Mouse (Mus musculus) c-Kit-positive CD71-positive TER-119-positive erythroid progenitor cells, embryonic 14.5 days (primary cell): ENCODE results near the gene Fntb.

Experiments
- DNase-seq: peaks from one replicate; pipeline ENCODE4 v3.0.0-alpha.2; 2013; ENCODE audit warnings: low spot score

Fntb gene

DNA sequence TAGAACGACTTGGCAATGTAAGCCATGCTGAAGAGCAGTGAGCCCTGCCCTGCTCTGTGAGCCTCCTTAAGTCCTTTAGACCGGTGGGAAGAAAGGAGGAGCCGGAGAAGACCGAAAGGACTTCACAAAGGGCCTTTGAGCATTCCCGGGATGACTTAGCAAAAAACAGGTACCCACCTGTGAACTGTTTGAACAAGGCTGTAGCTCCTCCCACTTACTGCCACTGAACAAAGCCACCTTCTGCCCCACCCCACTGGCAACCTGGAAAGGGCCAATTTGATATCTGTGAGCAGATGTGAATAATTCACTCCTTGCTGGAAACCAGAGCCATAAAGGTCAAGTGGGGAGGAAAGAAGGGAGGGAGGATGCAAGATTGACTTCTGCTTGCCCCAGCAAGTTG lies 30.0 kb downstream of the Fntb start, which contains the start of gene Gpx2:
Gene Gpx2, minus strand, starts transcription at position 205 of the 400 bp plus-strand sequence.
- DNase-seq, result no peak

DNA sequence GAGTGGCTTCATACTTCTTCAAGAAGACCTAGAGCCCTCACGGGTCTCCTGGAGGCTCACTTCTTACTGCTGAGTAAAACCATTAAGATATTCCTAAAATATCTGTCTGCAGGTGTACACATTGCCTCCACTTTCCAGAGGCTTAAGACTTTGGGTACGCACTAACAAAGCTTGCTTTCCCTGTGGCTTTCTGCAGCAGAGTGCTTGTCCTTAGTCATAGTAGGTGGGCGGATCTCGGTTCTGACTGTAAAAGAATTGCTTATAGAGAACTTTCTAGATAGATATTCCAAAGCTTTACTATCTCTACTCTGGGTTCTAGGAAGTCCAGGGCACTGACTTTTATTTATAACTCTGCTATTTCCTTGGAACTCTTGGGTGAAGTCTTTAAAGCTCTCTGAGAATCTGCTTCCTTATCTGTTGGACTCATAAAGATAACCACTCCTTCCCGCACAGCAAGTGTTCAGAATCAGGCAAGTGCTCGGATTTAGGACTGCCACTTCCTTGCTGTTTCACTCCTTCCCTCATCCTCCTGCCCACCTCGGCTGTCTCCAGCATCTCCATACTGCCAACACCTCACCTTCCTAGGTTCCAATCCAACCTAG lies 31.6 kb downstream of the Fntb start:
- no peak for DNase-seq

DNA sequence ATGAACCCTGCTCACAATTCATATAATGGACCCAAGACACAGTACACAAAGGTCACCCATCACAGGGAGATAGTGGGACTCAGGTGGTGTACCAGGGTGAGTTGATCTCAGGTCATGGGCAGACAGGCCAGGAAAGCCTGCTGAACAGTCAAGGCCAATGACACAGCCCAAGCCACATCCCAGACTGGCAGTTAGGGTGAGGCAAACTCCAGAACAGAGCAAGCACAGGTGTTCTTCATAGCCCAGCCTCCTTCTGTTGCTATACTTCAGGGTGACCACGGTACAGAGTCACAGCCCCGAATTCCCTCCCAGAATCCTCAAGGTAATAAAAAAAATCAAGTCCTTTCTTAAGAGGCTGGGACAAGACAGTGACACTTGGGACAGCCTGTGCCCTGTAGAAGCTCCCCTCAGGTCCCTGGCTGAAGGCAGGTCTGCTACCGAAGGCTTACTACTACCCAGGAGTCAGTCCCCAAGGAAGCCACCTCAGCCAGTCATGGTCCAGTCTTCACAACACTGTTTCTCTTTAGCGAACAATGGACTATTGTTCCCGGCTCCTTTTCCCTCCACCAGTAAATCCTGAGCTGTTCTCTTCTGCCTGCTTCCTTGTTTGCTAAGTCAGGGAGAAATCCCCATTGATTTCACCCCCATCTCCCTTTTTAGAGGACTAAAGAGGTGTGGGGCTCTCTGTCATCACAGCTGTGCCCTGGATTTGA lies 32.8 kb downstream of the Fntb start:
- no peak for DNase-seq

DNA sequence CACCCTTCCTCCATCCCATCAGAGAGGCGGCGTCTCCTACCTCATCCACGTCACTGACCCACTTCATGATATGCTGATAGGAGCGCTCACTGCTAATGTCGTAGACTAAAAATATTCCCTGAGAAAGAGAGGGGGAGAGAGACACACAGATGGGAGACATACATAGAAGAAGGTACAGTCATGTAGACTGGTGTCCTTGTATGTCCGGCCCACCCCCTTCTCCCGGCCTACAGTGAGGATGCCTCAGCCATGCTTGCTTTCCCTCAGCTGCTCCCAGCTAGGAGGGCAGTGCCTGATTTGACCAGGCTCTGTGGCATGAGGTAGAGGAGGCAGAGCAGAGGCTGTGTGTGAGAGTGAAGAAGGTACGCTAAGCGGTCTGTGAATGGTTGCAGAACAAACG lies 37.6 kb downstream of the Fntb start:
- DNase-seq, result no peak

DNA sequence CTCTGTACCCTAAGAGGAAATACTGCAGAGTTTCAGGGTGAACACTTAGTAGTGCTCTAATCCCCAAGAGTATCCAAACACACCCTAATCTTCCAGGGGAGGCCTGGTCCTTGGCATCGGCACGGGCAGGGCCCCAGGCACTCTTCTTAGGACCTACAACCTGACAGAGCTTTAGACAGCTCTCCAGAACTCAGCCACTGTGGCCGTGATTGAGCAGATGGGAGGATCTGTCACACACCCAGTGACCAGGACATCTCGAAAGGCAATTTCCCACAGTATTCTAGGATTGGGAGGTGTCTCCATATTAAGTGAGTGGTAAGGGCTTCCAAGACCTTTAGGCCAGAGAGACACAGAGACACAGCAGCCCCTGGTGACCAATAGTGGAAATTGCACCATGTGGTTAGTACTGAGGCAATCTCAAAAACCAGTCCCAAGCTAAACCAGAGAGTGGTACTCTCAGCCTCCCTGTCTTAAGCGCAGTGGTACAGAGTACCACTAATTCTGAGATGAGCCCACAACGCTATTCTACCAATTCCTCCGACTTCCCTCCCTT lies 38.4 kb downstream of the Fntb start:
- peak; percentile 34 for DNase-seq

DNA sequence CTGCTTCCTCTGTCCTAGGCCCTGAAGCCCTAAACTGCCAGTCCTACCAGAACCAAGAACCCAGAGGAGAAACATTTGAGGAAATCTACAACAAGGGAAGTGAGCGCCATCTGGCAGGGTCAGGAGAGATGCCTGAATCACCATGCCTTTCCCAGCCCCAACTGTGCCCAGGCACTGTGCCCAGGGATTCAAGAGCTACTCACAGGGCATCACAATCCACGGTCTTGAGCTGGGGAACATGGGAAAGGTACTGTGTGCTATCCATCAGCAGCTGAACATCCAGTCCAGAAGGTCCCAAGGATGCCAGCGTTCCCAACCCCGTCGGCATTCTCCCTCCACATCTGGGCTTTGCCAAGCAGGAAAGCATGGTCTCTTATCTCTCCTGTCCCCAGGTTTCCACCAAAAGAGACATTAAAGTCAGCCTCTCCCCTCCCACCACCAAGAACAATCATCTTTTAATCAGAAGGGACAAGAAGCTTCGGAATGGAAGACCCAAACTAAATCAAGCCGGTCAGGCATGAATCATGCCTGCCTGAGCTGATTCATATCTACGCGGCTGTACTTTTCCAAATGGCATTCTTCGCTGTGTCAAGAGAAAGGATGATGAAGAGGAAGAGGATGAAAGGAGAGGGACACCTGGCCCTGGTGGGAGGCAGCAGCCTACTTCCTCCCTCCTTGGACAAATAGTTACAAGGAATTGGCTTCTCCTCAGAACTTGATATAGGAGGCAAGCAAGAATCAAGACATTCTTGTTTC lies 39.8 kb downstream of the Fntb start:
- no peak for DNase-seq

DNA sequence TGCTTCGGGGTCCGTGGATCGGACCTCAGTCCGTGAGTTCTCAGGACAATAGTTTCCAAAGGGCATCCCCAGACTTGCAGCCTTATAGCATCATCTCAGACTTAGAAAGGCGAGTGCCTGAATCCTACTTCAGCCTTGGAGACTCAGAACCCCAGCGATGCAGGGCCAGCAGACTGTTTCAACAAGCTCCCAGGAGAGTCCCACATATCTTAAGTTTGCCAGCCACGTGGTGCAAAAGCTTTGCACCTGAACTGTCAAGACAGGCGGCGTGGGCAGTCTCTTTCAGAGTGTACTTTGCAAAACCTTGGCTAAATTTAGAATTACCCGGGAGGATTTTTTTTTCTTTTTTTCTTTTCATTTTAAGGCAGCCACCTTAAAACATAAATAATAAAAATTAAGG lies 42.4 kb downstream of the Fntb start:
- DNase-seq, result no peak

DNA sequence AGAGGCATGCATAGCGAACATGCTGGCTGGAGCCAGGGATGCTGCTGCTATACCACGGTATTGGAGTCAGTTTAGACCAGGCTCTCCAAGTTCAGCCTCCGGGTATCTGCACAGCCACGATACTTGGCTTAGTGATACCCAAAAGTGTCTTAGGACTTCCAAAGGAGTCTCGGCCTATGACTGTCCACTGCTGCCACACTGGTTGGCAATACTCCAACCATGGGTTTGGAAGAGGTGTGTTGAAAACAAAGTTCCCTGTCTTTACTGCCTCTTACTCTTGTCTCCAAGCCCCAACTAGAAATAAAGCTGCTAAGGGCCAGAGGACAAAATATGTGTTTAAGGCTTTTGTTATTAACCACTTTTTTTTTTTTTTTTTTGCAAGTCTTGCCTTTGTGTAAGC lies 45.1 kb downstream of the Fntb start:
- no peak for DNase-seq

DNA sequence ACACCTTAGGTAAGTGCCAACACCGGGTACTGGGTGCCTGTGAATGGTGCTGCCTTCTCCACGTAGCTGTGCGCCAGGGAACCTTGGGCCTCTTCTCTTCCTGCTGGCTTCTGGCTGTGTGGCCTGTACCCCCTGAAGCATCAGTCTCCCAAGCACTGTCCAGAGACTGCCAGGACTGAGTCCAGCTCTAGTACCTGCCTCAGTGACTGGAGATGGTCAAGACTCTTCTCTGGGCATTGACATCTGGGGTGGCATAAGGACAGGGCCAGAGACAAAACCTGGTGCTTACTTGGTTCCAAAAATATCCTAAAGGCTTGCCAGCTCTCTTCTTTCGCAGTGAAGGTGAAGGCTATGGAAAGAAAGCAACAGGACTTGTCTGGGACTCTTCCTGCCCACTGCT lies 45.6 kb downstream of the Fntb start:
- DNase-seq, result no peak

DNA sequence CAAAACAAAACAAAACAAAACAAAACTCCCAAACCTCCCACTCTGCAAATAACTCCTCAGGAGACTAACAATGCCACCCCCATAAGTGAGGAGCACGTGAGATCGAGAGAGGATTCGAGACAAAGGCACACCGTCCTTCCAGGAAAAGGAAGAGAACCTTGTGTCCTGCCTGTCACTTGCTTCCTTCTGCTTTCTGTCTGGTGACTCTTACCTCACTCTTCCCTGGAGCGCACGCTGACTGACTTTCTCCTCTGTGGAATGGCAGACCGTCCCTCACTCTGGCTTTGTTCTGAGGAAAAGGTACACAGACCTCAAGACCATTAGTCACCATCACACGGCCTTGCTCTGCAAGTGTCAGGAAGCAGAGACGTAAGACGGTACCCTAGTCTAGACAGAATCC lies 48.2 kb downstream of the Fntb start:
- DNase-seq, result no peak

DNA sequence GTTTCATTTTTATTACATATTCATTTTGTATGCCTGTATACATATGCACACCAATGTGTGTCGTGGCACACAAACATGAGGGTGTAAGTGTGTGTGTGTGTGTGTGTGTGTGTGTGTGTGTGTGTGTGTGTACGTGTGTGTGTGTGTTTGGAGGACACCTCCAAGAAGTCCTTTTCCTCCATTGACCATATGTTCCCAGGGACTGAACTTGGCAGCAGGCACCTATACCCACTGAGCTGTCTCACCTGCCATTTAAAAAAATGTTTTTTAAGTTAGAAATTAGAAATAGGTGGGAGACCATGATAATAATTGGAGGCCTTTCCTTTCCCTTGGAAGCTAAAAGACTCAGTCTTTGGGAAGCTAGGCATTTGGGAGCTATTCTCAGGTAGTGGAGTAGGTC lies 48.7 kb downstream of the Fntb start:
- DNase-seq, result no peak

DNA sequence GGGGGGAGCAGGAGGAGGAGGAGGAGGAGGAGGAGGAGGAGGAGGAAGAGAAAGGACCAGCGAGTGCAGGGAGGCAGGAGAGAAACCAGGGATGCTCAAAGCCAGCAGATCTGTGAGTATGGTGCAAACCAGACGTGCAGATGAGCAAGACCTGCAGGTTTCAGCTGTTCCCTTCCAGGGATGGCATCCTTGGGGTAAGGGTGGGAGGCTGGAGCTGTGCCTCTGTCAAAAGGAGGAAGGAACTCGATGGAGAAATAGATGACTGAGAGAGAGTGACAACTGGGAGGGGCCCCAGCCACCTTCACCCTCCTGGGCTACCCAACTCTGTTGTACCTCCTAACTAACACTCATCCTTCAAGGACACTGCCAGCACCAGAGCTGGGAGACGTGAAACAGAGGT lies 51.3 kb downstream of the Fntb start:
- no peak for DNase-seq

DNA sequence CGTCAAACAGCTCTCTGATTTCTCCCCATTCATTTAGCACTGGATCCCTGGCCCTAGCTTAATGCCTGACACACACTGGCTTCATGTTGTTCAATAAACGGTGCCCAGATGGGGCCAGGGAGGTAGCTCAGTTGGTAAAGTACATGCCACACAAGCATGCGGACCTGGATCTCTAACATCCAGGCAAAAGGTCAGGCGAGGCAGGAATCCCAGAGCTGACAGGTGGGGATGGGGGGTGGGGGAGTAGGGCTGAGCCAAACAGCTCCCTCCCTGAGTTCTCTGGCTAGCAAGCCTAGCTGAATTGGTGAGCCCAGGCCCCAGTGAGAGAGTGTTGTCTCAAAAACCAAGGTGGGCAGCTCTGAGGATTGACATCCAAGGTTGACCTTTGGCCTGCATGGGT lies 51.8 kb downstream of the Fntb start:
- no peak for DNase-seq

DNA sequence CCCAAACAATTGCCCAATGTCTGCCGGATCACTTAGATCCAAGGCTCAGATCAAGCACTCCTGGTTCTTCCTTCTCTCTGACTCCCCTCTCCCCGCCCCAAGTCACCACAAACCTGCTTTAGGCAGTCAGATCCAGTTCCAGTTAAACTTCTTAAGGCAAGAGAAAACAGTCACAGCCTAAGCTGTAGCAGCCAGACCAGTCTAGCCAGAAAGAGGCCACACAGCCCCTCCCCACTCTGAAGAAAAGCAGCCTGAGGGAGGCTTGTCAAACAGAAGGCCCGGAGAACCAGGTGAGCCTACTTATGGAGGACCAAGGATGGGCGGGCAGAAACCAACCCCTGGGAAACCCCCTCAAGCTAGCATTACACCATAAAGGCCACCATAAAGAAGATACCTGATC lies 52.7 kb downstream of the Fntb start:
- DNase-seq, result no peak

DNA sequence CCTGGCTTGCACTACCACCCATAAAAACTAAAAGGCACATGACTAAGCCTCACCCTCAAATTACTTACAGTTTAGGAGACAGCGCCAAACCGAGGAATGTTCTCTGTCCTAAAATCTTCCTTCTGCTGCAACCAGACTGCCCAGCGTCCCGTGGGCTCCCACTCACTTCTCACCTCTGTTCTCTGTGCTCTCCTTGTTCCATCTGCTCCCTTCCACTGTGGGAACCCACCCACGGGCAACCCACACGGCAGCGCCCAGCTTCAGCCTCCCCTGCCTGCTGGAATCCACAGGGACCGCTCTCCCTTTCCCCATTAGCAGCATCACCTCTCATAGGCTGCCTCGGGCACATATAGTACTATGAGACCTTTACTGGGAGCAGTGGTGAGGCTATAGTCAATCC lies 53.5 kb downstream of the Fntb start:
- no peak for DNase-seq

DNA sequence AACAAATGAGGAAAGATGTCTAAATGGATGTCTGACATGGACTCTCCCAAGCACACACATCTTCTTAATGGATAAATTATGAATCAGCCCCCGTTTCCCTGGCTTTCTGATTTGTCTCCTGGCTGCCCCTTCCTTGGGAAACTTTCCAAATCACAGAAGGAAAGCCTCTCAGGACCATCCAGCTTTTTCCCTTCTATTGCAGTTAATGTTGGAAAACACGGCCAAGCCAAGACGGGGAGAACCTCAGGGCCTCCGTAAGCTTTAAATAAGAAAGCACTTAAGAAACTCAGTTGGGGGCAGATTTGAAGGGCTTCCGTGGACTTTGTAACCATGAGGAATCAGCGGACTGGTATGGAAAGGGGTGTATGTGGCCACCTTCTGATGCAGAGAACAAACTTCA lies 54.4 kb downstream of the Fntb start:
- DNase-seq, result no peak

DNA sequence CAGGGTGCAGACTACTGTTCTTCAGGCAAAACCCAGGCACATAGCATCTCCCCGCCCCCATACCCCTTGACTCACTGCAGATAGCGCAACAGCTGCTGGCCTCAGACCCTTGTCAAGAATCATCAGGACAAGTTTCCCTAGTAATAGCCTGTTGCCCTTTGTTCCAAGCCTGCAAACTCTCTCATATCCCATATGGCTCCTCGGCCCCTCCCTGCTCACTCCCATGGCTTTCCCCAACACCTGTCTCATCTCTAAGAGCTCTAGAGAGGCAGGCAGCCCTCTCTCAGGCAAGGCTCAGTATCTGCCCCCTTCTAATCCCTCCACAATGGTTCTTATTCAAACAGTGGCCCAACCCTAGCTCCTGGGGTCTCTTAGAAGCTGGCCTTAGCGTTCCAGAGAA lies 55.2 kb downstream of the Fntb start:
- no peak for DNase-seq

DNA sequence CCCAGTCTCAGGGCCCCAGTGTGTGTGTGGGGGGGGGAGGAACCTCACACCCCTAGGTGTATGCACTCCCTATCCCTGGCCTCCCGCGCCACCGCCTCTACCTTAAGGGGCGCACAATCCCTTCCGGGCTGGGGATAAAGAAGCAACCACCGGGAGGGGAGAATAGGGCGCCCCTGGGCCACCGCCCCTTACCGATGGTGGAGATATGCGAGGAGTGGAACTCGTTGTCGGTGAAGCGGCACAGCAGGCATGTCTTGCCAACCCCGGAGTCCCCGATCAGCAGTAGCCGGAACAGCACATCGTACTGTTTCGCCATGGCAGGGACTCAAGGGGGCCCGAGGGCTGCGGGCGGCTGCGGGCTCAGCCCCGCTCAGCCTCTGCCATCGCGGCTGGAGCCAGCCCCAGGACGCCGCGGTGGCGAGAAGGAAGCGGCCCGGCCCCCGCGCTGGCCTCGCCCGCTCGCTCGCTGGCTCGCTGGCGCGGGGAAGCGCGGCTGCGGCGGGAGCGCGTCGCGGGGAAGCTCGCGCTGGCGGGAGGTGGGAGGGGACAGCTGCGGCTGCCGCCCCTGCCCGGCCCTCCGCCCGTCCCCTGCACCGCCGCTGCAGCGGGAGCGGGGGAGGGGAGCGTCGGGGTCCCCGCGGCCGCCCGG lies 56.7 kb downstream of the Fntb start:
- DNase-seq, result no peak

DNA sequence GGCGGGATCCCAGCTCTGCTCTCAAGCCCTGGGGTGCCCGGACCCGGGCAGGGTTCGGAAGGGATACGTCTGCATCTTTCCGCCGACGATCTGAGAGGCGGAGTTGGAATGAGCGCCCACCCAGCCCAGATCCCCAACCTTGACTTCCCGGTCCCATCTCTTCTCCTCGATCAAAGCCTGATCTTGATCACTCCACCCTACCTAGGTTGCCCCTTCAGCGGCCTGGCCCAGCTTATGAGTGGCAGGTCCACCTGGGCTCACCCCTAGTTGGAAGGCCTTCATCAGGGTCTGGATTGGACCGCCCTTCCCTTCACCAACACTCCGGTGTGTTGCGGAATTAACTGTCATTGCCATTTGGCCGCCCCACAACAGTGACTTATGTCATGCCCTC lies 57.3 kb downstream of the Fntb start, which contains the start of gene Rab15:
Gene Rab15, minus strand, starts transcription at position 258 of the 391 bp plus-strand sequence.
- no peak for DNase-seq

DNA sequence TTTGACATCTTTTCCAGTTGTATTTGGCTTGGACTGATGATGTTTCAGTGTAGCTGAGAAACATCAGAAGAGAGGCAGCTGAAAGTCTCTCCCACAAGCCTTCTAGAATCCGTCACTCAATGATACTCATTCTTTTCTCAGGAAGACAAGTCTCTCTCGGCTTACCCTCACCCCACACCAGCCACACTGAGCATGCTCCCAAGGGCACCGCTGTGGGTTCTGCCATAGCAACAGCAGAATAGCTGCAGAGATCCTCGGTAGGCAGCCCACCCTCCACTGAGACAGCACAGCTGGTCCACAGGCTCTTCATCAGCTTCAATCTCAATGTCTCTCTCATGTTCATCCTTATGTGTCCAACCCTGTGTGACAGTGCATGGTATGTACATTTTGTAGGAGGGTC lies 59.9 kb downstream of the Fntb start:
- no peak for DNase-seq

DNA sequence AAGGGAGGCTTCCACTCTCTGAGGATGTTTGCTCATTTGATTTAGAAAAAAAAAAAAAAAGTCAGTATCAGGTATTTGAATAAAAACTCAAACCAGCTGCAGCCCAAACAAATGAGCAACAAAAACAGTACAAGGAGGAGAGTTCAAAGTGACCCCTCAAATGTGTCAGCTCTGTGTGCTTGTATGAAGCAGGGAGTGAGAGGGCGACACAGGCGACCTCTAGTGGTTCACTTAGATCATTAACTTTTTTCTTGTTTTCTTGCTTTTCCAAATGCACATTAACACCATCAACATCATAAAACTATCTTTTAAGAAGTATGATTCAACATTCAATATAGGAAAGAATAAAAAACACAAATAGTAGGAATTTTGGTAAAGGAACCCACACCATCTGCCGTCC lies 67.3 kb downstream of the Fntb start:
- peak; percentile 51 for DNase-seq

DNA sequence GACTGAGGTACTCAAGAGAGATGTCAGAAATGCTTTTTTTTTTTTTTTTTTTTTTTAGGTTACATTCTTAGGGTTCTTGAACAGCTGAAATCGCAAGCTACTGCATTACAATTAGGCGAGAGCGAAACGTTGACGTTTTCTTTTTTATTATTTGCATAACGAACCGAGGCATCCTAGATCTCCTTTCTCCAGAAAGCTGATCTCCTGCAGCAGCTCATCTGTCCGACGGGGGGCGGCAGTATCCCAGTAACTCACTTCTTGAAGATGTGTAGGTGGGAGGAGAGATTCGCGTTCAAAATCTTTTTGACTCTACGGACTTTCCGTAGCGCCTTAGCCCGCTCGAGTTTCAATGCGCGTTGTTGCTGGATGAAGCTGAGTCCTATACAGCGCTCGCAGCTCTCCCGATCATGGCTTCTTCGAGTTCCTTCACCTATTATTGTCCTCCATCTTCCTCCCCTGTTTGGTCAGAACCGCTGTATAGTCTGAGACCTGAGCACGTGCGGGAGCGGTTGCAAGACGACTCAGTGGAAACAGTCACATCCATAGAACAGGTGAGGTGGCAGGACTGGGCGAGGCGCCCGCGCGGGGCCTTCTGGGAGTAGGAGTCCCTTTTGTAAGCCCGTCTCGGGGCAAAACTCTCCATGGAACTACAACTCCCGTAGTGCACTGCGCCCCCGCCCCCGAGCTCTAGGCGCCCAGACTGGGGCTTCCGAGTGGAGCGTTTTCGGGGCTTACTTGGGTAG lies 71.9 kb downstream of the Fntb start:
- DNase-seq, result peak; percentile 97
